Comparison of ENCODE assay signal across 8 mouse cellular contexts in genomic region chr1:139080517-139081386, GRCm38 (mm10).
A peak's percentile ranks its signal among the peaks of the same experiment; 100 is the strongest.
DNase-seq lines count a peak whose midpoint lies in the region; ATAC-seq lines count a peak whose summit lies in the region.

No protein-coding gene starts in this region.

- H3K9me3 ChIP-seq in hindbrain, embryonic 16.5 days (ENCODE audit: control insufficient read depth, low read length), result no peaks in the 10 kb centered on the region
- no peaks in the 10 kb centered on the region for H3K9me3 ChIP-seq in liver, embryonic 11.5 days (ENCODE audit: control insufficient read depth, low read length)

- H3K9ac ChIP-seq in hindbrain, embryonic 16.5 days (ENCODE audit: low read depth, low read length), result no peak overlapping the region
- no peak overlapping the region for H3K9ac ChIP-seq in liver, embryonic 11.5 days (ENCODE audit: low read depth, low read length)

- no peak overlapping the region for H3K27ac ChIP-seq in hindbrain, embryonic 16.5 days (ENCODE audit: low read depth, low read length)
- no peak overlapping the region for H3K27ac ChIP-seq in liver, embryonic 11.5 days (ENCODE audit: low read depth, low read length)

- H3K4me1 ChIP-seq in hindbrain, embryonic 16.5 days (ENCODE audit: control insufficient read depth, insufficient read depth, low read depth, low read length), result peaks cover 2% of the 10 kb centered on the region
- H3K4me1 ChIP-seq in liver, embryonic 11.5 days (replicated peaks; ENCODE audit: control insufficient read depth, insufficient read depth, low read length), result no peaks in the 10 kb centered on the region

- peak; percentile 47 for DNase-seq in adrenal gland, postnatal 14 days
- DNase-seq in adrenal gland, adult 18-20 months (ENCODE audit: low spot score in 2 of 2), result no peak
- peak; percentile 78 for DNase-seq in MN1 (ENCODE audit: low spot score)
- DNase-seq in gastrocnemius, adult 18-20 months (ENCODE audit: low spot score), result peak; percentile 67
- DNase-seq in liver, embryonic 11.5 days (ENCODE audit: low spot score), result no peak
- no peak for DNase-seq in kidney, adult 11 months
- DNase-seq in lung, postnatal 10 days, result no peak

- no peaks in the 10 kb centered on the region for H3K27me3 ChIP-seq in hindbrain, embryonic 16.5 days (replicated peaks; ENCODE audit: control insufficient read depth, insufficient read depth, low read length)
- H3K27me3 ChIP-seq in liver, embryonic 11.5 days (replicated peaks; ENCODE audit: control insufficient read depth, insufficient read depth, low read length), result no peaks in the 10 kb centered on the region

- no peaks in the 10 kb centered on the region for H3K36me3 ChIP-seq in hindbrain, embryonic 16.5 days (ENCODE audit: control insufficient read depth, insufficient read depth, low read length)
- H3K36me3 ChIP-seq in liver, embryonic 11.5 days (ENCODE audit: control insufficient read depth, insufficient read depth, low read length), result no peaks in the 10 kb centered on the region

- WGBS in hindbrain, embryonic 16.5 days, result 41% methylated on average over 16 of the region's 16 CpGs
- 86% methylated on average over 16 of the region's 16 CpGs for WGBS in liver, embryonic 11.5 days

- H3K4me2 ChIP-seq in hindbrain, embryonic 16.5 days (ENCODE audit: low read length), result peak overlapping the region; percentile 13; the same call in 1 of the 2 replicates
- H3K4me2 ChIP-seq in liver, embryonic 11.5 days, result no peak overlapping the region

- no peak overlapping the region for H3K4me3 ChIP-seq in hindbrain, embryonic 16.5 days (ENCODE audit: low read length)
- no peak overlapping the region for H3K4me3 ChIP-seq in liver, embryonic 11.5 days (ENCODE audit: low read depth, low read length)

- peak; percentile 87 for ATAC-seq in hindbrain, embryonic 16.5 days
- no peak for ATAC-seq in liver, embryonic 11.5 days (replicated peaks; ENCODE audit: low FRiP score)

Comparison
In these comparisons a context has a peak if more than half of its experiments do, and no peak if none do; other contexts are left out.
1. DNase-seq: peak in adrenal gland, postnatal 14 days (single experiment), MN1 (single experiment) and gastrocnemius, adult 18-20 months (single experiment); none in adrenal gland, adult 18-20 months (0 of 2), liver, embryonic 11.5 days (single experiment), kidney, adult 11 months (single experiment) and lung, postnatal 10 days (single experiment).